Mouse (Mus musculus) frontal cortex, postnatal 10 days (tissue): Measurements from ENCODE around the gene Cadps2.

Source experiments
- DNase-seq, 2 experiments: peaks; one replicate each; pipeline ENCODE4 v3.0.0; 2022; ENCODE audit warnings: low spot score in 2 of 2, mixed read lengths in 1 of 2

The Cadps2 gene

DNA sequence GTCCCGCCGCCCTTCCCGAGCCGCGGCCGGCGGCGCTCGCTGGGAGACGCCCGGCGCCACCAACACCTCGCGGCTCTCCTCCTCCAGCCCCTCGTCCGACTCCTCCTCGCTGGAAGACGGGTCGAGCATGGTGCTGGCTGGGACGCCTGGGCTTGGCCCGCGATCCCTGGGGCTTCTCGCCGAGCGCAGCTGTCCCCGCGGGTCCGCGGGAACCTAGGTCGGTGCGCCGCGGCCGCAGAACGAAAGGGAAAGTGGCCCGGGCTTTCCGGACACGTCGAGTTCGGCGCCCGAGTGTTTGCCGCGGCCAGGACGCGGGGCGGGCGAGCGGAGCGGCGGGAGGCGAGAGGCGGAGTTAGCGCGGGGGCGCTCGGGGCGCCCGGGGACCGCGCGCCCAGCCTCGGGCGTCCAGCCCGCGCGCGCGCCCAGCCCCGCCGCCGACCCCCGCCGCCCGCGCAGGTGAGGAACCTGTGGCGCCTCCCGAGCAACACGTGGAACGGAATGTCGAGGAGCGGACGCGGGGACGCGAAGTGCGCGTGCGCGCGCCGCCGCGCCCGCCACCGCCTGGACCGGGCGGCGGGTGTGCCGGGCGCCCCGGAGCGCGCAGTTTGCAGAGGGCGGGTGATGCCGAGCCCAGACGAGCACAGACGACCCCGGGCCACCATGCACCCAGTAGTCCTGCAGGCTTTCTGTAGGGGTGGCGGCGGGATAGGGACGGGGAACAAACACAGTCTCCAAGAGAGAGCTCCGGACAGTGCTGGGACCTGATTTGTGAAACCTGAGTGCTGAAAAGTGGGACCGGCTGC lies at the start of gene Cadps2:
Gene Cadps2, minus strand, starts transcription at position 413 of the 803 bp plus-strand sequence.
- peak in 1 of 2 experiments; percentile 28 for DNase-seq

DNA sequence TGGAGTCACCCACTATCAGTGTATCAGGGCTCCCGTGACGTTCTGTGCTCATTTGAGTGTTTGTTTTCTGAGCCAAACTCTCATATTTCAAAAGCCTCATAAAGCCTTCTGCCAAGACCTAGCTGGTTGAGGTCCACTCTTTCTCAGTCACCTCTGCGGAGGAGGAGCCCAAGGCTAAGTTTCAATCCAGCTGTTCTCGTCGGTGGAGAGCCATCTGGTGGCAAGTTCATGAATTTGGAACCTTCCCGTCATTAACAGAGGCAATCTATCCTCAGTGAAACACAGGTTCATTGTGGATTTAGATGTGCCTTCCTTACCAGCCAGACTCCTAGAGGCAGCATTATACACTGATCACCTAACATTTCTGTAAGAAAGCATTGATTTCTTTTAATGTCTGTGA lies 47.2 kb upstream of the Cadps2 start:
- peak in 1 of 2 experiments; percentile 6 for DNase-seq

DNA sequence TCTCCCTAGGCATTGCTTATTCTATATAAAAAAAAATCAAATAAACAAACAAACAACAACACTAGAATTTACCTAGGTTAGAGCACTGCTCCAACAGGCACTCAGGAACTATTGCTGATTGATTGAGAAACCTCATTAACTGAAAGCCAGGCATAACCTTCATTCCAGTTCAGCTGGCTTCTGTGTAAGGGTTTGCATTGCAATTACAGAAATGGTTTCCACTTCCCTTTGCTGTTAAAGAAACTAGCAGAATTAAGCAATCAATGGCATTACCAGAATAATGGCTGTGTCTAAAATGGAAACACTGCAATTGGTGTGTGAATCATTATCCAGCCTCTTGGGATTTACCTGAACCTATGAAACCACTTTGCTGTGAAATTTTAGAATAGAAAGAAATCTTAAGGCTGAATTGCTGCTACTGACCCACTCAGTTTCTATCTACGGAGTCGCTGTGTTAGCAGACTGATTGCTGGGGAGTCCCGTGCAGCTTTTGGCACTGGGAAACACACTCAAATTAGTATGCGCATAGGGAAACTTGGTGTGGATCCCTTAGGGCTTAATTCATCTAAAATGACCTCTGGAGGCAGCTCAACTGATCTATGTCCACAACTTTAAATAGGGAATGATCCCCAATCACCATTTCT lies 37.7 kb upstream of the Cadps2 start:
- DNase-seq: no peak

DNA sequence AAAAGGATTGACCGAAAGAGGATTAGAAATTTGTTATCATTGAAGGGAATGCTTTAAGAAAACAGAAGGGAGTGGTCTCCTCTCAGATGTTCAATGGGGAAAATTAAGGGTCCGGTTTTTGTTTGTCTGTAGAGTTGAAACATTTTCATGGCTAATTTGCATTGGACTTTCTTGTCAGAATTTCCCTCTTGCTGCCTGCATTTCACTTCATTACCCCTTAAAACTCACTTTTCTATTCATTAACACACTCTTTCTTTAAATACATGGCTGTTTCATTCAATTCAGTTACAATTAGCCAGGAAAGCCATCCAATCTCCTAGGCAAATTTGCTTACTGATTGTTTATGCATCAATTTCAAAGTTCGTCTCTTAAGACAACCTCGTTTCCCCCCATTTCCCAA lies 37.1 kb upstream of the Cadps2 start:
- no peak for DNase-seq

DNA sequence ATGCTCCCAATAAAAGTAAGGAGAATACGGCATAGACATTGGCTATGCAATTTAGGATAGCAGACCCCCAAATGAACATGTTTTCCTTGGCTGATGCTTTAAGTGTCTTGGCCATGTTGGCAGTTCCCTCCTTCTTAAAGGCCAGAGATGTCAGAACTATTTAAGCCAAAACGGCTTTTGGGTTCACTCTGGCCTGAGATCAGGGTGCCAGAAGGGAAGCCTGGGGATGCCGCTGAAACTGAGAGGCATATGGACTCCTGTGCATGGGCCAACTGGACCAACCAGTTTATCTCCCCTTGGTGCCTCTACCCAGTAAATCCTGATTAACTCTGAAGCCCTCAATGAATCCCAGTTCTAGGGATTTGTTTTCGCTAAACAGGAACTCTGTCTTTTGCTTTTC lies 34.6 kb upstream of the Cadps2 start:
- DNase-seq: no peak

DNA sequence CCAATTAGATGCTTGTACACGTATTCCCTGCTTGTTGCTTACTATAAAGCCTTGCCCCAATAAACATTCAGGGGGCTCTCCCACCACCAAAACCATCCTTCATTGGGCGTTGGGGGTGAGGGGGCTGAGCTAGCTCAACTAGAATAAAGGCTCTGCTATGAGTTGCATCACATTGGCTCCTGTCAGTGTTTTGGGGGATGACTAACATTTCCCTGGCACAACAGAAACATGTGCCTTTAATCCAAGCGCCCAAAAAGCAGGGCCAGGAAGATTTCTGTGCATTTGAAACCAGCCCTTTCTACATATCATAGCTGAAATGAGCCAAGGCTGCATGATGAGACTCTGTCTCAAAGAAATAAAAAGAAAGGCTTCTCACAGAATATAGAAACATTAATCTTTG lies 34.0 kb upstream of the Cadps2 start:
- DNase-seq: no peak

DNA sequence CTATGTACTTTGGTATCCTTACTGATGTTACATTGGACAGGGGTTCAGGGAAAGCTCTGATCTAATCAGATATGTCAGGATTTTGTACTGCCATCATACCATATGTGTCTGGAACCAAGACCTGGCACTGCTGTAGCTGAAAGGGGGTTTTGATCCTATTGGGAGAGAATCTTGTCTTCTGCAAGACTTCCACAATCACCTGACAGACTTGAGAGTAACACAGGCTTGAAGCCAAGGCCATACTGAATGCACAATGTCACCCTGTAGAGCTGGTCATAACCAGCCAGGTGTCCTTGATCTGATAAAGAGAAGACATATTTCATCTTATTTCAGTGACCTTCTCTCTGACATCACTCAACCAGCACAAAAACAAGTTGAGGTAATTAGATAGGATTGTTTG lies 30.8 kb upstream of the Cadps2 start:
- DNase-seq: no peak

DNA sequence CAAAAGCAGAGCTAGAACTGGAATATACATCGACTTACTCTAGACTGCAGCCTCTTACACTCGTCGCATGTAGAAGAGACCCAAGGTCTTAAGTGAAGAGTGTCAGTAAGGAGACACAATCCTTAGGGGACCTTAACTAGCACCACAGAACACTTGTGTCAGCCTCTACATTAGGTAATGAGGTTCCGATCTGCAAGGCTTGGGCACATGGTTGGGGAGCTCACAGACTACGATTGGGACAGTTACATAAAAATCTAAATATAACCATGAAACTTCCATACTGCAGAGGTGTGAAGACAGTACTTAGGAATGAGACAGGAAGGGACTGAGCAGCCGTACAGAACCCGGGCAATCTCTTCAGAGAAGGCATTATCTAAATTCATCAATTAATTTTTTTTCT lies 27.1 kb upstream of the Cadps2 start:
- no peak for DNase-seq

DNA sequence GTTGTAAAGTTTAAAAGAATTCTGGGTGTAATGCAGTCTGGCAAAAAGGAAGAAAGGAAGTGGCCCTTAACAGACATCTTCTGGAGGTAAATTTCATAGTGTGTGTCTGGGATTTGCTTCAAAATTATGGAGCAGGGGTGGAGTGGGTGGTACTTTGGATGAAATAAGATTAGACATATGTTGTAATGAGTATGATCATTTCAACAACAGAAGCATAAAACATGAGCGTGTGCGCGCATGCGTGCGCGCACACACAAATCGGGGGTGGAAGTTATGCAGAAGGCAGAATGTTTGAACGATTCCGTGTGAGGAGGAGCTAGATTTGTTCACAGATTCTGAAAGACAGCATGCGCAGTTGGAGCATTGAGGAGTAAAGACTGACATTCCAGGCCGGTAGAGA lies 14.2 kb upstream of the Cadps2 start:
- no peak for DNase-seq

DNA sequence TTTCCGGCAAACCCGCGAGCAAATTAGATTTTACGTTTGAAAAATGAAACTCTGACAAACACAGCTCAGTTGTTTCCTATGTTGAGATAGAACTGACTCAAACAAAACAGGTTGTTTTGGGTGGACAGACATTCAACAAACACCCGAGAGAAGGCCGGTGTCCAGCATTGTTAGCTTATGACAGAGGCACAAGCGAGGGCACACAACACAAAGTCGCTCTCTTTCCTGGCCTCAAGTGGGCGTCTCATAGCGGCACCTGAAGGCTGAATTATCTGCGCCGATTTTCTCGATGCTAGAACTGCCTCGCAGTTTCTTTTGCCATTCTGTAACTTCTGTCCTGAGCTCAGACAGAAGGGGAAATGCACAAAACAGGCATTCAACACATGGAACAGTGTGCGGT lies 780 bp upstream of the Cadps2 start:
- DNase-seq: no peak

DNA sequence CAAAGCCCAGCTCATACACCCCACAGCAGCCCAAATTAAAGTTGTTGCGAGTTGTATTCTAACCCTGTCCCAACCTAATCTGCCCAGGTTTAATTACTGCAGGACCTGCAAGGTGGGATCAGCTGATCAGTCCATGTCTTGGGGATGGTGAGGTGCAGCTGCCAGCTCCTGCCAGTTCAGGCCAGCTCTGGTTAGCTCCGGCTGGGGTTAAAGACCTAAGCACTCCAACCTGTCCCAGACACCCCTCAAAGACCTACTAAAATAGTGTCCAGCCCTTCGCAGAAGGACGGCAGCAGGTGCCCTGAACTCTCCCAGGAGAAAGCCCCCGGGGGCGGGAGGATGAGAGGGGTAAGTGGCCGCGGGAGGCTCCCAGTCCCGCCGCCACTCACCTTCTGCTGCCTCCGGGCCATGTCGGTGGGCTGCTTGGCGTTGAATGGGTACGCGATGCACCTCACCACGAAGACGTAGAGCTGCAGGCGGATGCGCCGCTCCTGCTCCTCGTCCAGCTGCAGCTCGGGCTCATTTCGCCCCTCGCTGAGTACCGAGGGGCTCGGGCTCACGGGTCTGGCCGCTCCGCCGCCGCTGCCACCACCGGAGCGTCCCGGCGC lies 716 bp downstream of the Cadps2 start:
- no peak for DNase-seq

DNA sequence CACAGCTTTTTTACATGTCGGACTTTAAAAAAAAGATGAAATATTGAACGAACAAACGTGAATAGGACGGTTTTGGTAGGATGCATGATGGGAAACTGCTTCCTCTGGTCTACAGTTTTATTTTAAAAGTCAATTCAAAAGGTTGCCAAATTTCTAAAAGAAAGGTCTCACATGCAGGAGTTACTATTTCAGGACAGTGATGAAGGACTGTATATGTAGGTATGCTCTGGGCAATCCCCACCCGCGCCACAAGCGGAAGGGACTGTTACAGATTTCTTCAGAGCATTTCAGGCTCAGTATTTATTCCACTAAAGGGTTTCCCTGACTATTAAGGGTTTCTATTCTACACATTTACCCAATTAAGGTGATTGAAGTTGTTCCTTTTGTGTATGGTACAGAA lies 1.6 kb downstream of the Cadps2 start:
- no peak for DNase-seq

DNA sequence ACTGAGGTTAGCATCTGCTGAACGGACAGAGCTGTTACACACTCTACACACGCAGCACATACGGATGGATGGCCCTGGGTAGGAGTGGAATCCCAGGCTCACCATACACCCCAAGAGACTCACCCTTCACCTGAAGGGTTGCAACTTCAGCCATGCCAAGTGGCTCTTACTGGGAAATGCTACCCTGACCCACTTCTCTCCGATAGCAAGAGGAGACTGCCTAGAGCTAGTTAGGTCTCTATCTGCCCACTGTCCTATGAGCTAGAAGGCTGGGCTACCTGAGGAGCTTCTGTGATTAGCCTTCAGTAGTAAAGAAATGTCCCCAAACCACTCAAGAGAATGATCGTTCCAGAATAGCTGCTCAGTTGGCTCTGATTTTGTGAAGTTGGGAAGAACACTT lies 2.1 kb downstream of the Cadps2 start:
- DNase-seq: no peak

DNA sequence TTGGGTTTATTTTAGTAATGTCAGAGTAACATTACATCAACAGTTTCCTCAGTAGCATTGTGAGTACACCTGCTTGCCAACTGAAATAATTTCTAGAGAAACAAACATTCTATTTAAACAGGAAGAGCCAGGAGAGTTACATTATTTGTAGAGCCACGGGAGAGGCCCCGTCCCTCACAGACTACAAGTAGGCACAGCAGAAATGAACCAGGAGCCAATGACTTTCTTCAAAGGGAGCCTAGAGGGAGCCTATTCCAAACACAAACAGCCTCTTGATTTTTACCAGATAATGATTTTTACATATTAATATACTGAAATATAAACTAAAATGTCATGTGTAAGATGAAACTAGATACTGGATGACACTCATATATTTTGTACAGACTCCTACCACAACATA lies 2.5 kb downstream of the Cadps2 start:
- no peak for DNase-seq

DNA sequence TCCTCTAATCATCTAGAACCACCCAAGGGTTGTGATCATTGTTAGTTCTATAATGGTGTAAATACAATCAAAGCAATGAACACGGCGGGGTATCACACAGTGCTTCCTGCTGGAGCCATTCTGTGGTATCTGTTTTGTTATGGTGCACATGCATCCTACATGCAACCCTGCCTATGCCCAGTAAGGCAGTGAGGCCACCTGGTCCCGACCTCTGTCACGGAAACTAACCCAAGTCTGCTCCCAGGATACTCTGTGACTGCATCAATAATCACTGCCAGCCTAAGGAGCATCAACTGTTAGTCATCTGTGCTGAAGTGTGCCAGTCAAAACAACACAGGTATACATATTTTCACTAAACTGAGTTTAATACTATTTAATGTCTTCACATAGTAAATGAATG lies 3.7 kb downstream of the Cadps2 start:
- no peak for DNase-seq

DNA sequence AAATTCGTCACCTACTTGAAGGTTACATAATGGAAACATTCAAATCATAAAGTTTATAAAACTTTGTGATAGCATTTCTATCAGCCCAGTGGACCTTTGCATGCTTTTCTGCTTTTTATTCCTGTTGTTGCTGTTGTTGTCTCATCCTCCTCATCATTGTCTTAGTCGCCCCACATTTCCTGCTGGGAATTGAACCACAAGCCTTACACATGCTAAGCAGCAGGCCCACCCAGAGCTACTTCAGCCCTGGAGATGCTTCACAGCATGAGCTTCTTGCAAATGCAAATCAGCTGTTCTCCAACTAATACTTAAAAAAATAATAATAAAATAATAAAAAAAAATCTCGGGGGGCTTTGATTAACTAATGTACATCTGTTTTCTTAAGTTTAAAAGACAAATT lies 8.5 kb downstream of the Cadps2 start:
- DNase-seq: no peak

DNA sequence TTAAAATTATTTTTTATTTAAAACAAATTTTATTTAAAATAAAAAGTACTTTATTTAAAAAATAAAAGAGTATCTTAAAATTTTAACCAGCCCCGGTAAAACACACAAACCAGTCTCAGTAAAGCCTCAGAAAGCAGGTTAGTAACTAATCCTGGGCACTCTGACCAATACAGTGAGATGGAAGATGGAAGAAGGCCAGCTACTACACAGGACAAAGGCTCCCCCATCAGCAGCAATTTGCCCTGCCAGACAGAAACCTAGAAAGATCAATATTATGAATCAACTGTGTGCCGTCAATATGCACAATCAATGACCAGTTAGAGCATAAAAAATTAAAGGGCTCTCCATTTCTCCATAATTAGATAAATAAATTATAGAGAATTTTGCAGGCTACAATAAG lies 9.9 kb downstream of the Cadps2 start:
- no peak for DNase-seq

DNA sequence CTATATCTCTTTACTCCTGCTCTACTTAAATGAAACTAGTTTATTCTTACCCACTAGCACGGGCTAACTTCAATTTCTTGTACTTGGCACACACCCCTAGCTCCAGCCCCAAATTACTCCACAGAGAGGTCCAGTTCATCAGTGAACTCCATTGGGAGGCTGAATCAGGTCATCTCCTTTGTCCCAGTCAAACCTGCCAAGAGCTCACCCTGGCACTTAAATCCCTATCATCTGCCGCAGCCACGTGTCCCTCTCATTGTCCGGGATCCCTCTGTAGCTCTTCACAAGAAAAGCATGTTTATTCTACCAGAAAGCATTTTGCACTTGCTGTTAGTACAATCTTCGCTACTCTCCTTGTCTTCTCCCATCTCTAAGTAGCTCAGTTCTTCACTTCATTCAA lies 17.4 kb downstream of the Cadps2 start:
- no peak for DNase-seq

DNA sequence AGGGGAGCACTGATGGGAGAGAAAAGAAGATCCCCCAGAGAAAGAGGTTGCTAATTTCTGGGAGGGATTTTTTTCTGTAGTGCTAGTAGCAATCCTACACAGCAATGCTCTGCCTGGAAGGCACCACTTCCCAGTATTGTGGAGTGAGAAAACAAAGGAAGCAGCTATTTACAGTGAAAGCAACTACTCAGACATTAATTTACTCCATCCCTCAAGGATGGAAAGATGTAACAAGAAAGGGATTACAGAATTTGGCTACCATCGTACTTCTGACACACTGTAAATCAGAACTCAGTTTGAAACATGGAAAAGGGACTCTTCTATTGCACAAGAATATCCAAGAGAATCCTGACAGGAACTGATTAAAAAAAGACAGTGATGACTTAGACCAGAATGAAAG lies 29.1 kb downstream of the Cadps2 start:
- no peak for DNase-seq

DNA sequence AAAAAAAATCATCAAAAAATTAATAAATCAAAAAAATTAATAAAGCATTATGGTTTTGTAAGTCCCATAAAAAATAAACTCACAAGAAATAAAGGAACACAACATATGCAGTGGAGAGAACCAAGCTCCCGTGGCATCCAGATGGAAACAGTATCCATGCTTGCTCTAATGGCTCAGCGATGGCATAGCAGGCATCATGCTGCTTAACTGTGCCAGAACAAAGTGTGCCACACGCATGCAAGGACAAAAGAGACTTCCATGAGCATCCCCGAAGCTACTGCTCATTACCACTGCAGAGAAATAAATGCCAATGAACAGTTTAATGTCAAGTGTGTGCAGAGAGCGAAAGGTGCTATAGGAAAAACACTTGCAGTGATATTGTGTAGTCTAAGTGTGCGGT lies 29.9 kb downstream of the Cadps2 start:
- no peak for DNase-seq

DNA sequence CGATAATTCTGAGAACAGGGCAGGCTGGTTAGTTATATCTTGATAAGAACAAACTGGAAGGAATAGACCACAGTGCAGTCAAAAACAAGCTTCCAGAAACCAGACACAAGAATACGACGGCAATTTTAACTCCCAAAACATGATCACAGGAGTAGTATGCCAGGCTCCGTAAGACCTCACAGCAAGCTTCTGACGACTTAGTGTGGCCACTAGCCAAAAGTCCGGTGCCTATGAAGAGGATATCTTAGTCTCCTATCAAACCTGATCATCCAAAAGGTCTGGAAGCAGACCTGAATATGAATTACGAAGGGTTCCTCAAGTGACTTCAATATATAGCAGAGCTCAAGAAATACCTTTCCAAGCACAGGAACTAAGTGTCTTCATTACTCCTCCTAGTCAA lies 33.9 kb downstream of the Cadps2 start:
- DNase-seq: no peak

DNA sequence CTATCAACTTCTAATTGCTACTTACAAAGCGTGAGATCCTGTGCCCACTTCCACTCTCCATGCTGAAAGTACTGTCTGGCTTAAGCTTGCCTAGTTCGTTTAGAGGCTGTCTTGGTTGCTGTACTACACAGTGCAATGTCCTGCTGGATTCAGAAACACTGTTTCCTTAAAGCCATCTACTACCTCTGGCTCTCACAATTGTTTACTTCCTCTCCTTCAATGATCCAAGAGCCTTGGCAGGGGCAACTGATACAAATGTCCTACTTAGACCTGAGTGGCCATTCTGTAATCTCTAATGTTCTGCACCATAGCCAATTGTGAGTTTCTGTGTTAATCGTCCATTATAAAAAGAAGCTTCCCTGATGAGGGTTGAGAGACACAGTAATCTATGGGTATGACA lies 47.4 kb downstream of the Cadps2 start:
- DNase-seq: no peak

DNA sequence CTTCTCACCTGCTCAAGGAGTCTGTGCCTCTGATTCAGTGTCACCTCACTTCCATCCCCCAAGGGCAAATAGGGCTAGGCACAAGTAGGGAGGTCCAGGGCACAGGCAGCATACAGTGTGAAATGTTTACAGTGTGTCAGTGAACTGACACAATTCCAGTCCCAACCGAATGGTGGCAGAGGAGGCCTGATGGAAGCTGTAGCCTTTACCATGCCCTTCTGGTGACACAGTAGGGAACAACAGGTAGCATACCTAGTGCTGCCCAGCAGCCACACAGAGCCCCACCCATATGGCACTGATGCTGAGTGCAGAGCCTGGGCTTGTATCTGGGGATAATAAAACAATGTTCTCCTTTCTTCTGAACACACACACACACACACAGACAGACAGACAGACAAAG lies 61.6 kb downstream of the Cadps2 start:
- no peak for DNase-seq
